Mouse (Mus musculus) lung, postnatal 0 days (tissue): Measurements from ENCODE around the gene Tmem125.

Source experiments
- CTCF ChIP-seq: IDR thresholded peaks from 2 replicates; pipeline ENCODE4 v1.5.1; 2016; ENCODE audit warnings: antibody characterized with exemption, mild to moderate bottlenecking
- EP300 ChIP-seq: IDR thresholded peaks from 2 replicates; pipeline ENCODE4 v1.6.1; 2016; ENCODE audit warnings: antibody characterized with exemption, mild to moderate bottlenecking, control low read depth

GRCm38 (mm10) chr4:118564062-118564925 lies 20.4 kb upstream of the Tmem125 start:
- TF ChIP-seq CTCF (no peak), EP300 (no peak)
